Mouse (Mus musculus): ENCODE data around the gene Fbxw21.
A peak's percentile ranks its signal among the peaks of the same experiment; 100 is the strongest.
"Not testable (repeated sequence)": the region's sequence is repeated elsewhere in the genome, so short reads cannot be mapped to it uniquely, and the experiment has no call there.

- not testable (repeated sequence) for TF ChIP-seq POLR2A (IDR thresholded peaks at IDR 0.05; ENCODE audit: extremely low read depth, insufficient read depth, low read length)
- TF ChIP-seq CTCF (IDR thresholded peaks at IDR 0.05; ENCODE audit: low read depth, low read length), result peak; percentile 18; the same call in 1 of the 2 replicates
Measured at GRCm38 (mm10) chr9:109140414-109140813, 21.4 kb downstream of the Fbxw21 start.
